Comparison of ENCODE assay signal across 11 mouse cellular contexts in genomic region chr7:65436921-65437320, GRCm38 (mm10).
"Had no signal": no experiment of that assay in that cellular context is flagged by ENCODE, and none has a peak within 500 bp of the region (broad histone marks: within the 10 kb centered on the region; RNA-seq: fewer than 3 reads in every experiment).

No protein-coding gene starts in this region.

- H3K4me3 ChIP-seq: intestine, embryonic 15.5 days; kidney, embryonic 15.5 days; limb, embryonic 10.5 days; liver, embryonic 15.5 days; midbrain, embryonic 13.5 days had no signal

- H3K27me3 ChIP-seq: intestine, embryonic 15.5 days; kidney, embryonic 15.5 days; liver, embryonic 15.5 days; midbrain, embryonic 13.5 days had no signal

- H3K9me3 ChIP-seq: intestine, embryonic 15.5 days; kidney, embryonic 15.5 days; limb, embryonic 10.5 days; liver, embryonic 15.5 days; midbrain, embryonic 13.5 days had no signal

- DNase-seq: kidney, adult 2 months; kidney, postnatal 14 days; lung, adult 2 months; lung, postnatal 36 days; thymus, adult 2 months; thymus, postnatal 36 days had no signal

- H3K27ac ChIP-seq: intestine, embryonic 15.5 days; kidney, embryonic 15.5 days; limb, embryonic 10.5 days; liver, embryonic 15.5 days; midbrain, embryonic 13.5 days had no signal

- H3K4me1 ChIP-seq: intestine, embryonic 15.5 days; limb, embryonic 10.5 days; liver, embryonic 15.5 days had no signal

- H3K36me3 ChIP-seq: intestine, embryonic 15.5 days; kidney, embryonic 15.5 days; limb, embryonic 10.5 days; liver, embryonic 15.5 days; midbrain, embryonic 13.5 days had no signal
